Mouse (Mus musculus): Measurements from ENCODE around the gene Cdc42bpa.
"Not testable (repeated sequence)": the region's sequence is repeated elsewhere in the genome, so short reads cannot be mapped to it uniquely, and the experiment has no call there.

Gene Cdc42bpa

DNA sequence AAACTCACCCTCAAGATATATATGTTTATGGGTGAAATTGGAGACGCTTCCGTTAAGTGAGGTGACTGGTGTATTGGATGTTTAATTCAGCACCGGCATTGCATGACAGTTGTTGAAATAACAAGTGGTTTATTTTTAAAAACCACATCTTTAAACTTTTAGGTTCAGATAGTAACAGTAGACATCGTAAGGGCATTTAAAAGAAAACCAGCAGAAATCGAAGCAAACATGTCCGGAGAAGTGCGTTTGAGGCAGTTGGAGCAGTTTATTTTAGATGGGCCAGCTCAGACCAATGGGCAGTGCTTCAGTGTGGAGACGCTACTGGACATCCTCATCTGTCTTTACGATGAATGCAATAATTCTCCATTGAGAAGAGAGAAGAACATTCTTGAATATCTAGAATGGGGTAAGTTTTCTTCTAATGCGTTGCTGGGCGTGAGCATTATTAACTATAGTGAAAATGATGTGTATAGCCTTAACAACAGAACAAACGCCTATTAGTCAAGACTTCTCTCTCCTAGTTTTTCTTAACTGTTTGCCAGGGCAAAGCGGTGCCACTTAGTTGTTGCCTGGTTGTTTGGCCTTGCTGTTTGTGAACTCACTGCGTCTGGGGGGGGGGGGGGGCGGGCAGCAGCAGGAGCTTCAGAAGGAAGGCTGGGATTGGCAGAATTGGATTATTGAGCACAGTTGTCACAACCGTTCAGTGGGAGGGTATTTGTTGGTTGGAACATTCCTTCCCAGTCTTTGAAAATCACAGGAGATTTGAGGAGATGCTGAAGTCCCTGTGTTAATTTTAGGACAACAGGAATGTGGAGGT, 818 bp downstream of the Cdc42bpa start:
- DNase-seq (ENCODE audit: low spot score in 2 of 2): no peak

- DNase-seq (ENCODE audit: low spot score in 2 of 2): no peak
Measured at GRCm38 (mm10) chr1:179961777-179962176, 1.5 kb downstream of the Cdc42bpa start.

DNA sequence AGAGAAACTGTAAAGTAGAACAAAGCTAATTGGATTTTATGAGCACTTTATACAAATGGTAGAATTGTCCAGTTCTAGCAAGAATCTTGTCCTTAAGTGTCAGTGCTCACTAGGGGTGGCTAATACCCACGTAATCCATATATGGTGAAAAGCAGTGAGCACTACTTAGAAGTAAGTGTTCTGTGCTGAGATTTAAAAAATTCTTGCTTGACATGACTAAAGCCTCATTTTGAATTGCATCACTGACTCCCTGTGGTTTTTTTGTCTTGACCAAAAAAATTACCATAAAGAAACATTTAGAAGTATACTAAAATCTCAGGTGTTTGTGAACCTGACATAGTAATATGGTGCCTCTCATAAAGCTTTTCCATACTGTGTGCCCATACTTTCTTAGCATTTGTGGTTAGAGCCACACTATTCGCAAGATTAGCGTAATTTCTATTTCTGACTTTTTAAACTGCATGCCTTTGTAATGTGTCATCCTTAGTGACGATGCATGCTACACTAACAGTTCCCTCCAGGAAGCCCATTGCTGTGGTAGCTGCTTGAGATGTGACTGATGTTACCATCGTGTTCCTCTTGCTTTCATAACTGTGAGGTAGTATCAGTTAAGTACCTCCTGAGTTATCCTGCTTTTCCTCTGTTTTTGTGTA, 9.6 kb downstream of the Cdc42bpa start:
- no peak for DNase-seq (ENCODE audit: low spot score in 2 of 2)

- no peak for DNase-seq (ENCODE audit: low spot score in 2 of 2)
Measured at GRCm38 (mm10) chr1:179975021-179975420, 14.7 kb downstream of the Cdc42bpa start.

GRCm38 (mm10) chr1:179975645-179976275, 15.5 kb downstream of the Cdc42bpa start:
- no peak for DNase-seq (ENCODE audit: low spot score in 2 of 2)

DNA sequence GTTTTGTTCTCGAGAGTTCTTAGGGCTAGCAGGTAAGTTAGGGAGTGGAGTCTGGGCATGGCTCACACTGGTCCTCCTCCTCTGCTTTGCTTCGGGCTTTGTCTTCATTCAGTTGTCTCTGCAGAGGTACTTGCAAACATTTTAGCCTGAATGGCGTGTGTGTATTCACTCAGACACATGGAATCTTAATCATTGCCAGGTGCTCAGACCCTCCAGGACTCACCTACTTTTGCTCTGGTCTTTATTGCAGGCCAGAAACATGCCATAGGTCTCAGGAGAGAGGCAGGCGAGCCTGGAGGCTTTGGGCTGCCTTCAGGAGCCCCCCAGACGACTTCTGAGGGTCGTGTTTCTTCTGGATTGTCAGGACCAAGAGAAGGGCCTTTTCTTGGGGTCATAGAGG, 17.2 kb downstream of the Cdc42bpa start:
- no peak for DNase-seq (ENCODE audit: low spot score in 2 of 2)

GRCm38 (mm10) chr1:179978742-179979141, 18.5 kb downstream of the Cdc42bpa start:
- no peak for DNase-seq (ENCODE audit: low spot score in 2 of 2)

DNA sequence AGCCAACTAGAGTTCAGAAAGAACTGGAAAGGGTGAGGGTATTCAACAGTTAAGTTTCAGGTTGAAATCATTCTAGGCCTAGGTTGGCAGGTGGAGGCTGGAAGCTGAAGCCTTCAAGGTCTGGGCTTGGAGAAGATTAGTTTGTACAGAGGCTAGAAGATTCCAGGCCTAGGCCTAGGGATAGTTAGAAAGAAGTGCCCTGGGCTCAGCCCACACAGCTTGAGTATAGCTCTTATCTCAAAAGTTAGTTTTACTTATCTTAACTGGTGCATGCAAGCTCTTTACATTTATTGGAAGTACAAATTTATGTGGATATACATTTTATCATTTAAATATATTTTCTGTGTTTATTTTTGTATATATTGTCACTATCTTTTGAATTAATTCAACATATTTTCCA, 21.4 kb downstream of the Cdc42bpa start:
- DNase-seq (ENCODE audit: low spot score in 2 of 2): no peak

DNA sequence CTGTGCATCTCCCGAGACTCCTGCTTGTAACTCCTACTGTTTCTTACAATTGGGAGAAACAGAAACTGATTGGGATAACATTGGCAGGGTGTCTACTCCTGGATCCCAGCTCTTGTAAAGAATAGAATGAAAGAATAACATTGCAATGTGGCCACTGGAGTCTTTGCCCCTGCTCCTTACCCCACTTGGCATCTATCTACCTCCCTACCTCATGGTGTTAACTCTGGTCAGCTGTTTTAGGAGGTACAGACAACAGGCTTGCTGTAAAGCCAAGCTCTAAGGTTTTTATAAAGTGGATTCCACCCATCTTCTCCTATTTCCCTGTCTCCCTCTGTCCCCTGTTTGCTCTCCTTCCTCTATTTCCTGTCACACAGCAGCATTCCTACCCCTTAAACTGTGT, 21.9 kb downstream of the Cdc42bpa start:
- no peak for DNase-seq (ENCODE audit: low spot score in 2 of 2)

GRCm38 (mm10) chr1:179982933-179983332, 22.7 kb downstream of the Cdc42bpa start:
- DNase-seq (ENCODE audit: low spot score in 2 of 2): no peak

DNA sequence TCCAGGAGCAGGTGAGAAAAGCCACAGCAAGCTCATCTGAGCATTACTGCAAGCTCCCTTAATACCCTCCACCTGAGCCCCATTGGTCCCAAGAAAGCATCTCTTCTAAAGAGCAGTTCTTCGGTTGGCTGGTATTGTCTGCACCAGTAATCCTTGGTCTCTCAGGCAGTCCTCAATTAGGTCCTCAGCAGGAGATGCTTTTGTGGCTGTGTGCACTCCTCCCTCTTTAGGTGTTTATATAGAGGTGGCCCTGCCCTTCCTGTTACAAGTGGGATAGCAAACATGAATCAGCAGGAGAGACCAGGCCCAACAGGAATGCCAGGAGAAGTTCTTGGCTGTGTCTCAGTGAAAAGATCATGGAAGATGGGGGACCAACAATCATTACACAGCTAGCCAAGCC, 23.9 kb downstream of the Cdc42bpa start:
- DNase-seq (ENCODE audit: low spot score in 2 of 2): no peak

- no peak for DNase-seq (ENCODE audit: low spot score in 2 of 2)
Measured at GRCm38 (mm10) chr1:179991660-179992235, 31.5 kb downstream of the Cdc42bpa start.

DNA sequence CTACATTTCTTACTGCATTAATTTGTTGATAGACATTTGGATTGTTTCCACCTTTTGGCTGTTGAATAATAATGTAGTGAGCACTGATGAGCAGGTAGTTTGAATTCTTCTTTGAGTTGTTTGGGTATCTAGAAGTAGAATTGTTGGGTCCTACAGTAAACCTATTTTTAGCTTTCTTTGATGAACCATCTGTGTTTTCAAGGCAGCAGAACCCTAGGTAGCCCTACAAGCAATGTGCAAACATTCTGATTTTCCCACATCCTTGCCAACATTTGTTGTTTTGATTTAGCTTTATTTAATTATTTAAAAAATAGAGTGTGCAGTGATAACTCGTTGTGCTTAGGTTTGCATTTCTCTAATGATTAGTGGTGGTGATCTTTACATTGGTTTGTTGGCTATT, 32.0 kb downstream of the Cdc42bpa start:
- DNase-seq (ENCODE audit: low spot score in 2 of 2): no peak

DNA sequence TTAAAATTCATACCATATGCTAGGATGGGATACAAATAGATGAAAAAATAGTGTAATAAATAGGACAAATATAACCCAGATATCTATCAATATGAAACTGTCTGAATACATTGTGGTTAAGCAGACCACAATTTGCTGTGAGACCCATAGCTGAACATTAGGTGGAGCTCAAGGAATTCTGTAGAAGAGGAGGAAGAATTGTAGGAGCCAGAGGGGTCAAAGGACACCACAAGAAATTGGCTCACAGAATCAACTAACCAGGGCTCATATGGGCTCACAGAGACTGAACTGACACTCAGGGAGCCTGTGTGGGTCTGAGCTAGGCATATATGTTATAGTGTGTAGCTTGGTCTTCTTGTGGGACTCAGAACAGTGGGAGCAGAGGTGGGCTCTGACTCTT, 47.8 kb downstream of the Cdc42bpa start:
- no peak for DNase-seq (ENCODE audit: low spot score in 2 of 2)

DNA sequence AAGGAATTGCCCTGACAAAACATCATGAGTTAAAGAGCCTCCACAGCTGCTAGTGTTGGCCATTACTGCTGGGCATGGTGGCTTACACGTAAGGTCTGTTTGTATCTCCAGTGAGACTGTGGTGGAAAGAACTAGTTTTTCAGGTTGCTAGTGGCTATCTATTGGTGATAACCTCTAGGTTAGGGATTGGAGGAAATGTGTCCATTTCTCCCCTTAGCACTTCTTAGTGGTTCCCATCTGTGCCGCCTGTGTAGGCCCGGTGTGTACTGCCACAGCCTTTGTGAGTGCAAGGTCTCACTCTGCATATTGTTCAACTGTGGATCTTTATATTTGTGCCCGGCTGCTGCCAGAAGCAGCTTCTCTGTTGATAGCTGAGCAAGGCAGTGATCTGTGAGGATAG, 53.2 kb downstream of the Cdc42bpa start:
- no peak for DNase-seq (ENCODE audit: low spot score in 2 of 2)

DNA sequence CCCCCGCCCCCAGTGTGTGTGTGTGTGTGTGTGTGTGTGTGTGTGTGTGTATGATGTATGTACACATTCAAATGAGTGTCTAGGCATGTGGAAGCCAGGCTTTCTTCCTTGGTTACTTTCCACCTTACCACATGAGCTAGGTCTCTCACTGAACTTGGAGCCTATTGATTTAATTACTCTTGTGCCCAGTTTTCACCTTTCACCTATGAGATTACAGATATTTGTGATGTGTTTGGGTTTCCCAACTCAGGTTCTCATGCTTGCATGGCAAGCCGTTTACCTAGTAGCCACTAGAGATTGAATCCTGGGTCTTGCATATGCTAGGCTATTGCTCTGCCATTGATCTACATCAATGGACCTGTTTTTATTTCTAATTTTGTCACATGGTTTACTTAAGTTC, 57.9 kb downstream of the Cdc42bpa start:
- DNase-seq (ENCODE audit: low spot score in 2 of 2): no peak

DNA sequence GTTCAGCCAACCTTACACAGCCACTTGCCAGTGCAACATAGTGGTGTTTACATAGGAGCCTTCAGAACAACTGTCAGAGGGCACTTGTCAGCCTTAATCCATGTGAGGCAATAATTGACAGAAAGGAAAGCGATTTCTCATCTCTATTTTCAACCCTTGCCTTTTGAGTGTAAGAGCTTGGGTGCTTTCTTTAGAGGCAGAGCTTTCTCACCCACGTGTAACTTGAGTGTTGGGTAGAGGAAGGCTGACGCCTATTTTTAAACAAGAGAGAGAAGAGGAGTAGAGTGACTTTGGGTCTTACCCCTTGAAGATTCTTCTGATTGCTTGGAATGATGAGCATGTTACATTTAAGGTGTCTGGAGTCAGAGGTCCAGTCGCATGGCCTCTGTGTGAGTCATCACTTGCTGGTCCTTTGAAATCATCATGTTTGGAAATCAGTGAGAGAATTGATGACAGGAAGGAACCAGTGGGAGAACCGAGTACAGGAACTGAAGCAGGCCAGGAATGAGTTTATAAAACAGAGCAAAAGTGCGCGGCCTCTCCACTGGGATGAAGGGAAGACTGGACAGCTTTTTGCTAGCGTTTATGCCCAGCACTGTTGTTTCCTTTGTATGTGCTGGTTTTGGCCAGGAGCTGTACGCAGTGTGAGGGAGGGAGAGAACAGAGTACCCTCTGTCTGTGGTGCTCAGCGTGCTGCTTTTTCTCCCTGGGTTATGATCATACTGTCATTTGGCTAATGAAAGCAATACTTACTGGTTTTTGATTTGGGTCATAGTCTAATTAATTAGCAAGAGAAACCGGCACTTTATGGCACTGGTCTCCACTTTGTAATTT, 61.4 kb downstream of the Cdc42bpa start:
- no peak for DNase-seq (ENCODE audit: low spot score in 2 of 2)

DNA sequence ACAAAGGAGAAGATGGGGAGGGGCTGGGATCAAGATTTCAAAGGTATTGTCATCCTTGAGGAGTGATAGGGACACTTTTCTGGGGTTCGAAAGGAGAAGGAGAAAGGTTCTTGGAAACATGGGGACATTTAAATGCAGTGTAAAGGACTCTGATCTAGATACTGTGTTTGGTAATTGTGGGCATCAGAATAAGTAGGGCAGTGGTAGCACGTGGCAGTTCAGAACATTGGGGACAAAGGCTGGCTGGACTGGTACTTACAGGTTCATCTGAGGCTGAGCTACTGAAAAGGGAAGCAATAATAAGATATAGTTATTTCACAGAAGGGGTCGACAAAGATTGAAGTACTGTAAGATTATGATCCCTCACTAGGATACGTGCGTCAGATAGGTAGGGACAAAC, 63.2 kb downstream of the Cdc42bpa start:
- DNase-seq (ENCODE audit: low spot score in 2 of 2): no peak

- DNase-seq (ENCODE audit: low spot score in 2 of 2): not testable (repeated sequence)
Measured at GRCm38 (mm10) chr1:180029863-180030262, 69.6 kb downstream of the Cdc42bpa start.

DNA sequence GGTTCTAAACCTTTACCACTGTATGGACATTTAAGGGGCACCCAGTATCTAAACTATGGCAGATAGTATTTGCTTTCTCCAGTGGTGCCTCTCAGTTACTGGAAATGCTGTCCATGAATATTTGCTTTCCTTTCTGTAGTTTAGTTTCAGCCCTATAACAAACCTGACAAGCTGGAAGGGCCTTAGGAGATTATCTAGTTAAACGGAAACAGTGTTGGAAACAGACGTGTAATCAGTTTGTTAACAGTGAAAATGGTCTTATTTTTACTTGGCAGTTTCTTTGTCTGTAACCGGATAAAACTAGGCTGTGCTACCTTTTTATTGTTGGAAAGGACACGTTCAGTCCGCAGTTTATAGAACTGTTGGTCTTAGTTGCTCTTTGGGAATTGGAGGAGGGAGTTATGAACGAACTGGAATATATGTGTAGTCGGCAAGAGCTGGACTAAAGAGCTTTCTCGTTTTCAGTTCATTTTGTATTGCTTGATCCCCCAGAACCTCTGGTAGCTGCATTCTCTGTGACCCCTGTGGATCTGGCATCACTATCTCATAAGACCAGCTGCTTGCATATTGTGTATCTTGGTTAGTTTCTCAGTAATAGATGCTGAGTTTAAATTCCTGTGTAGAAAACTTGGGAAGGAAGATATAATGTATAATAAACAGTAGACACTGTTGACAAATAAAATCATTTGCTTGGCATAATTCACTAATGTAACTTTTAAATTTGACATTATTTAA, 70.5 kb downstream of the Cdc42bpa start:
- DNase-seq (ENCODE audit: low spot score in 2 of 2): no peak
